Mouse (Mus musculus): ENCODE results near the gene Srpr.

DNA sequence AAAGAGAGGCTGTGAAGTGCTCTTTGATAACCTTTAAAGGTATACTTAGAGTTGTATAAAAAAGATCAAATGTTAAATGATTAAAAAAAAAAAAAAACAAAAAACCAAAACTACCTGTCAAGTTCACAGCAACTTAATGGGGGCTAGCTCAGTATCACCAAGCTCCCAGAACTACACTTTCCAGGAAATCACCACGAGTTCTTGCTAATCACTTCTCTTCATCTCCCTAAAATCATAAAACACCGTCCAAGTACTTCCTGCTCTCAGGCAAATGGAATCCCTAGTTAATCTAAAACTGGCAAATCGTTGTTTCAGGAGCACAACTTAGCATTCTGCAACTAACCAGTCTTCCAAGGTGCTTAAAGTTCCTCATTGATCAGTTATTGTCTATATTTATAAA lies 64.5 kb downstream of the Srpr start:
- no peak for TF ChIP-seq CTCF (IDR thresholded peaks at IDR 0.05; ENCODE audit: low read depth, low read length)
- TF ChIP-seq POLR2A (IDR thresholded peaks at IDR 0.05; ENCODE audit: extremely low read depth, insufficient read depth, low read length), result no peak

Data from liver, adult 2 months (tissue).